Mouse (Mus musculus): ENCODE results near the gene Pate2. TPM values are rescaled to one million over a fixed set of nuclear protein-coding genes. Genes with fewer than 3 reads are reported as not detected.
A peak's percentile ranks its signal among the peaks of the same experiment; 100 is the strongest.
"Not testable (repeated sequence)": the region's sequence is repeated elsewhere in the genome, so short reads cannot be mapped to it uniquely, and the experiment has no call there.

Gene Pate2
- total RNA-seq, 2 experiments from 2014 or later, result 1.2 TPM; not detected in 1

DNA sequence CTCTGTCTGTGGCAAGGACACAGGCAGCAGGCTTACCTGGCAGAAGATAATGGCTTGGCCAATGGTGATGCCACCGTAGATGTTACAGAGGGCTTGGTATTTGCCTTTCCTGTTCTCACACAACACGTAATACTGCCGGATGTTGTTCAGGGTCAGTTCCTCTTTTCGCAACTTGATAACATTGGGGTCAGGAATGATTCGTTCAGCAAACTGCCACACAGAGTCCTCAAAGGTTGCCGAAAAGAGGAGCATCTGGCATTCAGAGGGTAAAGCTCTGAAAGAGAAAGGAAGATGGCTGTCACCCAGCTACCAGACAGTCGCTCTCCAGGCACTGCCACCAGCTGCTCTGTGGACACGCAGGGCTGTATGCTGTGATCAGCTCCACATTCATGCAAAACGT is 23.3 kb upstream of the Pate2 start:
- 0 out of 2 replicates have a peak, but pooled peaks have one; percentile 46 for ATAC-seq (replicated peaks; ENCODE audit: low FRiP score, low TSS enrichment, poor library complexity, severe bottlenecking)

- no peak for ATAC-seq (replicated peaks; ENCODE audit: low FRiP score, low TSS enrichment, poor library complexity, severe bottlenecking)
Observed at GRCm38 (mm10) chr9:35548455-35548854, 21.6 kb upstream of the Pate2 start.

DNA sequence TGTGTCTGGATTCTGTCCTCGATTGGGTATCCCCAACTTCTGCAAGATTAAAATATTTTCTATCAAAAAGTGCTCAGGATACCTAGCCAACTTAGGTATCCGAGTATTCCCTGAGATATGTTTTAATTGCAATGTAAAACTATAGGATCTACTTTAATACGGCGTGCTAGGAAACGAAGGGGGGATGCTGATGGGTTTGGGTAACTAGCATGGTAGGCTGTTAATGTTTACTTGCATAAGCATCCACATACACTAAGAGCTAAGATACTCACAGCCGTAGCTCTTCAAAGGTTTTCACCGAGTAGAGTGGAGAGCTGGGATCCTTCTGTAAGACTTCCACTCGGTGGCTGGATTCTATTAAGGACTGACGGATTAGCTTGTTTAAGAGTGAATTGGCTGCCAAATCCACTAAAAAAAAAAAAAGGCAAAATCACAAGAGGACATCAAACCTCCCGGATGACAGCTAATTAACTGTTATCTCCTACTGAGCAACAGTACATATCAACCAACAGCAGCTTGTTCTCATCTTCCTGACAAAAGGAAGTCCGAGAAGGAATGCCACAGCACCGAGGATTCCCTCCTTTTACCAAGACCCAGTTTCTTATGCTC is 13.5 kb upstream of the Pate2 start:
- no peak for ATAC-seq (replicated peaks; ENCODE audit: low FRiP score, low TSS enrichment, poor library complexity, severe bottlenecking)

DNA sequence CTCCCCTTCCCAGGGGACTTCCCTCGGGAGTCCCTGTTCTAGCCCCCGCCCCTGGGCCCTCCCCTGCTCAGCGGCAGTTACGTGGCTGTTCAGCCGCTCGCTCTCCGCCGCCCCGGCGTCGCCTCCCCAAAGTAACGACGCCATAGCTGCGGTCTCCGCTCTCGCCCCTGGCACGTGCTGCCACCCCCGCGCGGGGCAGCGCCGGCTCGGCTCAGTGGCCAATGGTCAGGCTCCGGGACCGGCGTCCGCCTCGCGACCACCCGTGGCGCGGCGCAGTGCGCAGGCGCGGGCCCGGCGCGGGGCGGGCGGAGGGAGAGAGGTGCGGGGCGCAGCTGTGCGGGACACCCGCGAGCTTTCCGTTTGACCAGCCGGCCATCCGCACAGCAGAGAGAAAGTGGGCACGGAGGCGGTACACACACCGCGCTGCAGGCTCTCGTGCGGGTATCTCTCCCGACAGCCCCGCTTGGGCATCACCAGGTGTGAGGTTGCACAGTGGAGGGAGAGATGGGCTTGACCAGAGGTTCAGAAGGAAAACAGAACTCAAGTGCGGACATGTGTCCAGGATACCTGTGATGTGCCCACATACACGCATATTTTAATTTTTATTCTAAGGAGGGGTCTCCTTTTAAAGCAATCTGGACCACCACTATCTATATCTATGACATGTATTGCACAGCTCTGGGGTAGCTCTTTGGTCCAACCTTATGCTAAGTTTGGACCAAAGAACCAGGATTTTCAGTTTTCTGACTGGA is 11.7 kb upstream of the Pate2 start, which contains the start of the genes Ddx25 and Pus3:
TSS of gene Ddx25 (minus strand) at position 272 of the 752 bp plus-strand sequence.
TSS of gene Pus3 (plus strand) at position 339 of the 752 bp plus-strand sequence.
- no peak for ATAC-seq (replicated peaks; ENCODE audit: low FRiP score, low TSS enrichment, poor library complexity, severe bottlenecking)

DNA sequence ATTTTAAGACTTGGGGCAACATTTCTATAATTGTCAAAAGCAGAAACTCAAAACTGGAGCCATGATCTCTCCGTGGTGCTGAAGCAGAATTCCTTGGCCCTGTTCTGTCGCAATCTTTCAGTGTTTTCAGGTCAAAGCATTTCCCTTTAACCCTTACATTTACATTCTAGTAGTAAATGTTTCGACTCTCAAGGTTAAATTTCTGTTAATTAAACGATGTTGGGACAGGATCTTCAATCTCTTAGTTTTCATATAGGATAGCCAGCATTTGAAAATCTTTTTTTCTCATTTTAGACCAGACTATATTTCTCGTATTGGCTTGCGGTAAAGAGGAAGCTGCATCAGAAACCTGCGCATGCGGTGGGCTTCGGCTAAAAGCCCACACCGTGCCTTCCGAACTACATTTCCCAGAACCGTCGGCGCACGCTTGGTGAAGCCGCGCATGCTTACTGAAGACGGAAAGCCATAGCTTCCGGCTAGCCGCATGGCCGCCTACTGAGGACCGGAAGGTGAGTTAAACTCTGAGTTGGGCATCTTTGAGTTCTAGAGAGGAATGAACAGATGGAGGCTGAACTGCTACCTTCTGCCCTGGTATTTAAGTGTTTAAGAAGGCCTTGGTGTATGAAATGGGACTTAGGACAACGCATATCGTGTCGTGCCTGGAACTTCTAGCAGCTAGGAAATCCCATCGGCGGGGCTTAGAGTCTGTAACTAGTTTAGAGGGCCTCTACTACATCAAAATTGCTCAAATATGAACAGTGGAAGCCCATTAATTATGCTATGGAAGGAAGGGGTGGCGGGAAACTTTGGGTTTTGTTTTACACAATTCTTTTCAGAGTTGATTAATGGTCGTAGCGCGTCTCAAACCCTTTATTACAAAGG is 10.8 kb upstream of the Pate2 start:
- peak; percentile 97 for ATAC-seq (replicated peaks; ENCODE audit: low FRiP score, low TSS enrichment, poor library complexity, severe bottlenecking)

GRCm38 (mm10) chr9:35561076-35561475 is 9.0 kb upstream of the Pate2 start:
- no peak for ATAC-seq (replicated peaks; ENCODE audit: low FRiP score, low TSS enrichment, poor library complexity, severe bottlenecking)

GRCm38 (mm10) chr9:35561583-35561982 is 8.5 kb upstream of the Pate2 start:
- no peak for ATAC-seq (replicated peaks; ENCODE audit: low FRiP score, low TSS enrichment, poor library complexity, severe bottlenecking)

DNA sequence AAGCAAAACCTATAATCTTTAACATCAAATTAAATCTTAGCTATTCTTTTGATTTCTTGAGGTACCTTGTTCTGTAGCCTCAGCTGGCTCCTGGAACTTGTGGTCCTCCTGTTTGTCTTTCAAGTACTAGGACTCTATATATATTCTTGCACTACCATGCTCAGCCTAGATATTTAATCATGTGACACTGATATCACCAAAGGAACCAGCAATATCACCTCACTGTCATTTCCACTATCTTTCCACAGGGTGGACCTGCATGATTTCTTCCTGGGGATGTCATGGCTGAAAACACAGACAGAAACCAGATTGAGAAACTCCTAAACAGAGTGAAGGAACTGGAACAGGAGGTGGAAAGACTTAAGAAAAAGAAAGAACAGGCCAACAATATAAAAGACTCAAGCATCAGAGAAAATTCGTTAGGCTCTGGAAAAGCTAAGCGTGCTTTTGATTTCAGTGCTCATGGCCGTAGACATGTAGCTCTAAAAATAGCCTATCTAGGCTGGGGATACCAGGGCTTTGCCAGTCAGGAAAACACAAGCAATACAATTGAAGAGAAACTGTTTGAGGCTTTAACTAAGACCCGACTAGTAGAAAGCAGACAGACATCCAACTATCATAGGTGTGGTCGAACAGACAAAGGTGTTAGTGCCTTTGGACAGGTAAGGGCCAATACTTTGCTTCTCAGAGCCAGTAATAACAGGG is 5.4 kb upstream of the Pate2 start:
- ATAC-seq (replicated peaks; ENCODE audit: low FRiP score, low TSS enrichment, poor library complexity, severe bottlenecking), result no peak

GRCm38 (mm10) chr9:35567995-35568394 is 2.1 kb upstream of the Pate2 start:
- ATAC-seq (replicated peaks; ENCODE audit: low FRiP score, low TSS enrichment, poor library complexity, severe bottlenecking), result no peak

- no peak for ATAC-seq (replicated peaks; ENCODE audit: low FRiP score, low TSS enrichment, poor library complexity, severe bottlenecking)
Observed at GRCm38 (mm10) chr9:35570663-35571062, 579 bp downstream of the Pate2 start.

- ATAC-seq (replicated peaks; ENCODE audit: low FRiP score, low TSS enrichment, poor library complexity, severe bottlenecking), result no peak
Observed at GRCm38 (mm10) chr9:35574416-35574815, 4.3 kb downstream of the Pate2 start.

DNA sequence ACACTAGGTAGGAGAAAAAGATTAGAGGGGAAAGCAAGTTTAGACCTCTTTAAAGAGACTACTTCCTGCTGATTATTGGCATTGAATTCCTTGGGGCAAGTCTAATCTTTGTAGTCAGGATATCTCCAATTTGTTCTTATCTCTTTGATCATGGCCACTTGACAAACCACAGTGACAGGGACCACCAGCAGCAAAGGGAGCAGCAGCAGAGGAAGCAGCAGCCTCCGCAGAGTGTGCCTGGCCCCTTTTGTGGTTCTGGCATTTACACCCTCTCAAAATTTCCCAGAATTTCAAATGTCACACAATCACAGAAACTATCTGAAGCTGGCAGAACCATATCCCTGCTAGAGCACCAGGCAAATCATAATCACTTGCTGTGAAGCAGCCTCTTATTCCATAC is 17.6 kb downstream of the Pate2 start:
- no peak for ATAC-seq (replicated peaks; ENCODE audit: low FRiP score, low TSS enrichment, poor library complexity, severe bottlenecking)

DNA sequence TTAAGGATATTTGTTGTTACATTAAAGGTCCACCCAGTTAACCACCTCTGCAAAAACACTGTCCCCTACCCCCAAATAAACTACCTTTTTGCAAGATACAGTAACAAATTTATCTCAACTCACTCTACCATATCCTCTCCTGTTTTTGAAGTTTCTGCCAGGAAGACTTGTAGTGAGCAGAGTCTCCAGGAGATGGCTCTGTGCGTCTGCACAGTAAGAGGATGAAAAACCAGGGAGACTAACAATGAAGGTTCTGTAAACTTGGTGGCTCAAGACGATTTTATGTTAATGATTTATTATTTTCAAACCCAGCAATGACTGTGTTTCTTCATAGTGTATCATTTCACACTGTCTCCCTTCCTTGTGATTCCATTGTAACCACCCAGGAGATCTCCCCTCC is 22.8 kb downstream of the Pate2 start:
- 0 out of 2 replicates have a peak, but pooled peaks have one; percentile 44 for ATAC-seq (replicated peaks; ENCODE audit: low FRiP score, low TSS enrichment, poor library complexity, severe bottlenecking)

GRCm38 (mm10) chr9:35607647-35608405 is 37.7 kb downstream of the Pate2 start:
- ATAC-seq (replicated peaks; ENCODE audit: low FRiP score, low TSS enrichment, poor library complexity, severe bottlenecking), result no peak

GRCm38 (mm10) chr9:35611841-35612240 is 41.8 kb downstream of the Pate2 start, which contains the start of gene Pate4:
TSS of gene Pate4 (minus strand) at chr9:35611941.
- no peak for ATAC-seq (replicated peaks; ENCODE audit: low FRiP score, low TSS enrichment, poor library complexity, severe bottlenecking)

GRCm38 (mm10) chr9:35614005-35614404 is 43.9 kb downstream of the Pate2 start:
- ATAC-seq (replicated peaks; ENCODE audit: low FRiP score, low TSS enrichment, poor library complexity, severe bottlenecking), result no peak

DNA sequence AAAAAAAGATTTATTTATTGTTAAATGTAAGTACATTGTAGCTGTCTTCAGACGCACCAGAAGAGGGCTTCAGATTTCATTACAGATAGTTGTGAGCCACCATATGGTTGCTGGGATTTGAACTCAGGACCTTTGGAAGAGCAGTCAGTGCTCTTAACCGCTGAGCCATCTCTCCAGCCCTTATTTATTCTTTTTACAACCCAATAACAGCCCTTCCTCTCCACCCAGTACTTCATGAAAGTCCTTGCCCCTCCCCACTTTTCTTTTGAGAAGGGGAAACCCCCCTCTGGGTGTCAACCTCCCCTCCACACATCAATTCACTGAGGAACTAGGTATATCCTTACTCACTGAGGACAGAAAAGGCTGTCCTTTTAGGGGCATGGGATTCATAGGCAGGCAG is 46.7 kb downstream of the Pate2 start:
- ATAC-seq (replicated peaks; ENCODE audit: low FRiP score, low TSS enrichment, poor library complexity, severe bottlenecking), result not testable (repeated sequence)

DNA sequence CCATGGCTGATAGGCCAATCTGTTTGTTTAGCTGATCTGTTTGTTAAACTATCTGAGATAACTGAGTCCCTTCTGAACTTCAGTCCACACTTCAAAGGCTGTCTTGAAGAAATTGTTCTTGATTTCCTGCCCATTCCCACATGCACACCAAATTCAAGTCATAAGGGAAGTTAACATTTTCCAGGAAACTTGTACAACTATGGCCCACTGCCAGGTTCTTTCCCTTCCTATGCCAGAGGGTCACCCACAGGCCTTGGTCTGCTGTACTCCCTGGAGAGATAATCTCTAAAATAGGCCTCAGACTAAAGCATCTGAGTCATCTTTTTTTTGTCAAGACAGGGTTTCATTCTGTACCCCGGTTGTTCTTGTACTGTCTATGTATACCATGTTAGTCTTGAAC is 62.9 kb downstream of the Pate2 start:
- no peak for ATAC-seq (replicated peaks; ENCODE audit: low FRiP score, low TSS enrichment, poor library complexity, severe bottlenecking)

DNA sequence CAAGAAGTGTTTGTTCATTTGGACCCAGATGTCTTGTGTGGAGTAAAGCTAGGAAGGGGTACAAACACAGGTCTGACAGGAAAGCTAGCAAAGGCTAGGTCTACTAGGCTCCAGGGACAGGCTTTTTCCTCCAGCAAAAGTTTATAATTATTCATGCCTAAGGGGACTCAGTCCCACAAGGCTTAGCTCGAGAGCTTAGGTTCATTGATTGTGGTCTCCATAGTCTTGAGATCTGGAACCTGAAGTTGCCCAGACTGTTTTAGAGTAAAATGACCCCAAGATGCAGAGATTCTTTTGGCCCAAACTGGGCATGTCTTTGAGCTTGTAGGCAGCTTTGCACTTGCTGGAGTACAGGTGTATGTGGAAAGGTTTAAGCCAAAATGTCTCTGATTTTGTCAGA is 78.0 kb downstream of the Pate2 start, which contains the start of gene Pate3:
TSS of gene Pate3 (minus strand) at position 101 of the 400 bp plus-strand sequence.
- no peak for ATAC-seq (replicated peaks; ENCODE audit: low FRiP score, low TSS enrichment, poor library complexity, severe bottlenecking)
